Mouse (Mus musculus): ENCODE measurements around the gene Lin54. TPM values are rescaled to one million over a fixed set of nuclear protein-coding genes. Genes with fewer than 3 reads are reported as not detected.
A peak's percentile ranks its signal among the peaks of the same experiment; 100 is the strongest.

Gene Lin54
- total and polyA plus RNA-seq, 3 experiments: 11.8 to 14.1 (median 12.9) TPM

GRCm38 (mm10) chr5:100535826-100536225, 35.4 kb upstream of the Lin54 start:
- H3K4me3 ChIP-seq (replicated peaks in 1 of 3; ENCODE audit: low read depth in 2 of 3, low read length in 2 of 3, poor library complexity in 1 of 3): no peak overlapping the region
- dilution Hi-C loops (cut with MboI; ENCODE audit: extremely low pct_ligation_motif_present, extremely low pct_unique_long_range_greater_than_20kb, low sequenced_read_pairs) (no loop called here), in situ Hi-C loops (cut with MboI; ENCODE audit: low pct_ligation_motif_present, low pct_unique_long_range_greater_than_20kb, low sequenced_read_pairs) (no loop called here)
- no peaks in the 10 kb centered on the region for H3K9me3 ChIP-seq (replicated peaks; ENCODE audit: low read length)
- H3K9ac ChIP-seq (ENCODE audit: insufficient read depth, low read depth): no peak overlapping the region
- H3K4me1 ChIP-seq (ENCODE audit: control insufficient read depth in 1 of 2, insufficient read depth in 2 of 2): peaks cover 6 to 12% of the 10 kb centered on the region in 2 experiments
- peak; percentile 39 for DNase-seq (ENCODE audit: extremely low read depth)
- H3K4me2 ChIP-seq (ENCODE audit: insufficient read depth, low read depth, poor library complexity, severe bottlenecking): peak overlapping the region; percentile 30; the same call in 1 of the 2 replicates
- H3K27me3 ChIP-seq (replicated peaks): no peaks in the 10 kb centered on the region
- H3K79me2 ChIP-seq (replicated peaks; ENCODE audit: control insufficient read depth, extremely low read depth, insufficient read depth, poor library complexity, severe bottlenecking): no peaks in the 10 kb centered on the region; the same call in 1 of the 2 replicates
- TF ChIP-seq MAFK (IDR thresholded peaks at IDR 0.05; ENCODE audit: insufficient replicate concordance, low read length) (no peak), TBP (conservative IDR thresholded peaks at IDR 0.05; ENCODE audit: low read depth, low read length) (no peak), MEF2A (IDR thresholded peaks at IDR 0.05; ENCODE audit: borderline replicate concordance, low read depth, low read length) (peak; percentile 9; the same call in 1 of the 2 replicates), MAX (IDR thresholded peaks at IDR 0.05; ENCODE audit: low read length) (no peak), TCF12 (IDR thresholded peaks at IDR 0.05; ENCODE audit: low read depth, low read length) (no peak), IRF4 (IDR thresholded peaks at IDR 0.05; ENCODE audit: low read depth, low read length) (no peak; the same call in 1 of the 2 replicates), NELFE (IDR thresholded peaks at IDR 0.05; ENCODE audit: low read depth, low read length) (no peak), BHLHE40 (IDR thresholded peaks at IDR 0.05; ENCODE audit: low read depth, low read length) (no peak), SMC3 (IDR thresholded peaks at IDR 0.05; ENCODE audit: low read depth, low read length) (no peak), RAD21 (IDR thresholded peaks at IDR 0.05; ENCODE audit: low read depth, low read length) (no peak), ETS1 (conservative IDR thresholded peaks at IDR 0.05; ENCODE audit: low read depth, low read length) (peak; percentile 67), JUN (IDR thresholded peaks at IDR 0.05; ENCODE audit: insufficient read depth, low read depth, low read length) (0 out of 2 replicates have a peak, but pooled peaks have one; percentile 45), MXI1 (IDR thresholded peaks at IDR 0.05; ENCODE audit: low read depth, low read length) (0 out of 2 replicates have a peak, but pooled peaks have one; percentile 54), ZKSCAN1 (IDR thresholded peaks at IDR 0.05; ENCODE audit: borderline replicate concordance, low read depth, low read length) (no peak), USF1 (IDR thresholded peaks at IDR 0.05; ENCODE audit: low read depth, low read length) (no peak), POLR2A (IDR thresholded peaks at IDR 0.05; ENCODE audit: low read depth, low read length) (no peak), EP300 (IDR thresholded peaks at IDR 0.05; ENCODE audit: low read length) (peak; percentile 66)
- peak overlapping the region; percentile 68 for H3K27ac ChIP-seq (ENCODE audit: insufficient read depth, low read depth)
- peaks cover 46 to 85% of the 10 kb centered on the region in 2 experiments for H3K36me3 ChIP-seq (replicated peaks in 1 of 2; ENCODE audit: control insufficient read depth in 1 of 2, insufficient read depth in 1 of 2, low read length in 1 of 2)

- in situ Hi-C loops (cut with MboI; ENCODE audit: low pct_ligation_motif_present, low pct_unique_long_range_greater_than_20kb, low sequenced_read_pairs): no loop called here
- peaks cover 2 to 58% of the 10 kb centered on the region in 2 experiments; a peak in 2 of 4 replicates for H3K4me1 ChIP-seq (ENCODE audit: control insufficient read depth in 1 of 2, insufficient read depth in 2 of 2)
- peak; percentile 91 for DNase-seq (ENCODE audit: extremely low read depth)
- H3K36me3 ChIP-seq (replicated peaks in 1 of 2; ENCODE audit: control insufficient read depth in 1 of 2, insufficient read depth in 1 of 2, low read length in 1 of 2): peaks cover 30 to 60% of the 10 kb centered on the region in 2 experiments
- no peaks in the 10 kb centered on the region for H3K27me3 ChIP-seq (replicated peaks)
- no peaks in the 10 kb centered on the region for H3K9me3 ChIP-seq (replicated peaks; ENCODE audit: low read length)
- H3K79me2 ChIP-seq (replicated peaks; ENCODE audit: control insufficient read depth, extremely low read depth, insufficient read depth, poor library complexity, severe bottlenecking): peaks cover 60% of the 10 kb centered on the region
- H3K4me3 ChIP-seq (replicated peaks in 1 of 3; ENCODE audit: low read depth in 2 of 3, low read length in 2 of 3, poor library complexity in 1 of 3): peak overlapping the region in 1 of 3 experiments; percentile 9
- peak overlapping the region; percentile 73 for H3K9ac ChIP-seq (ENCODE audit: insufficient read depth, low read depth)
- dilution Hi-C loops (cut with MboI; ENCODE audit: extremely low pct_ligation_motif_present, extremely low pct_unique_long_range_greater_than_20kb, low sequenced_read_pairs): no loop called here
- H3K4me2 ChIP-seq (ENCODE audit: insufficient read depth, low read depth, poor library complexity, severe bottlenecking): peak overlapping the region; percentile 95
- H3K27ac ChIP-seq (ENCODE audit: insufficient read depth, low read depth): peak overlapping the region; percentile 74
- TF ChIP-seq PAX5 (IDR thresholded peaks at IDR 0.05; ENCODE audit: low read length): no peak
- peak; percentile 97 for TF ChIP-seq MEF2A (IDR thresholded peaks at IDR 0.05; ENCODE audit: borderline replicate concordance, low read depth, low read length)
- no peak for TF ChIP-seq USF2 (conservative IDR thresholded peaks at IDR 0.05; ENCODE audit: low read depth, low read length)
- TF ChIP-seq MAZ (IDR thresholded peaks at IDR 0.05; ENCODE audit: low read depth, low read length): 0 out of 2 replicates have a peak, but pooled peaks have one; percentile 40
- TF ChIP-seq RCOR1 (conservative IDR thresholded peaks at IDR 0.05; ENCODE audit: low read depth, low read length): no peak
- TF ChIP-seq ZMIZ1 (IDR thresholded peaks at IDR 0.05; ENCODE audit: low read depth, low read length): no peak
- no peak for TF ChIP-seq MAFK (IDR thresholded peaks at IDR 0.05; ENCODE audit: insufficient replicate concordance, low read length)
- no peak for TF ChIP-seq POLR2AphosphoS2 (IDR thresholded peaks at IDR 0.05; ENCODE audit: low read depth, low read length)
- peak; percentile 4; the same call in 1 of the 2 replicates for TF ChIP-seq JUND (conservative IDR thresholded peaks at IDR 0.05; ENCODE audit: low read depth, low read length)
- no peak for TF ChIP-seq MAX (IDR thresholded peaks at IDR 0.05; ENCODE audit: low read length)
- TF ChIP-seq NRF1 (IDR thresholded peaks at IDR 0.05; ENCODE audit: low read depth, low read length): no peak
- peak; percentile 62; the same call in 1 of the 2 replicates for TF ChIP-seq ELF1 (IDR thresholded peaks at IDR 0.05; ENCODE audit: low read depth, low read length)
- TF ChIP-seq GABPA (IDR thresholded peaks at IDR 0.05; ENCODE audit: insufficient replicate concordance, low read depth, low read length): no peak
- no peak for TF ChIP-seq SMC3 (IDR thresholded peaks at IDR 0.05; ENCODE audit: low read depth, low read length)
- TF ChIP-seq MYC (IDR thresholded peaks at IDR 0.05; ENCODE audit: low read depth, low read length): peak; percentile 68; the same call in 1 of the 2 replicates
- TF ChIP-seq MXI1 (IDR thresholded peaks at IDR 0.05; ENCODE audit: low read depth, low read length): no peak; the same call in 1 of the 2 replicates
- TF ChIP-seq HCFC1 (IDR thresholded peaks at IDR 0.05; ENCODE audit: low read depth, low read length): peak; percentile 66
- peak; percentile 72 for TF ChIP-seq EP300 (IDR thresholded peaks at IDR 0.05; ENCODE audit: low read length)
- no peak for TF ChIP-seq ZC3H11A (IDR thresholded peaks at IDR 0.05; ENCODE audit: low read depth, low read length)
- TF ChIP-seq RAD21 (IDR thresholded peaks at IDR 0.05; ENCODE audit: low read depth, low read length): no peak
- TF ChIP-seq ZNF384 (IDR thresholded peaks at IDR 0.05; ENCODE audit: low read depth, low read length): peak; percentile 87
- peak; percentile 51; the same call in 1 of the 2 replicates for TF ChIP-seq TCF12 (IDR thresholded peaks at IDR 0.05; ENCODE audit: low read depth, low read length)
Measured at GRCm38 (mm10) chr5:100526164-100526563, 25.7 kb upstream of the Lin54 start.

Measured in CH12.LX (cell line).